Mouse (Mus musculus) mesoderm, embryonic 11.5 days (tissue): ENCODE results near the gene Dkkl1.

ENCODE experiments used
- DNase-seq: peaks from one replicate; pipeline ENCODE4 v3.0.0-alpha.2; 2012; ENCODE audit warnings: low read depth, low spot score

The Dkkl1 gene

GRCm38 (mm10) chr7:45169495-45169894, 42.5 kb downstream of the Dkkl1 start:
- no peak for DNase-seq

- no peak for DNase-seq
These were observed 43.3 kb downstream of the Dkkl1 start for GRCm38 (mm10) chr7:45168656-45169055.

- peak; percentile 41 for DNase-seq
These were observed 44.0 kb downstream of the Dkkl1 start for GRCm38 (mm10) chr7:45167761-45168445.

GRCm38 (mm10) chr7:45166950-45167401, 45.0 kb downstream of the Dkkl1 start:
- DNase-seq = no peak

GRCm38 (mm10) chr7:45165701-45166100, 46.2 kb downstream of the Dkkl1 start:
- DNase-seq = no peak

- DNase-seq = no peak
These were observed 47.1 kb downstream of the Dkkl1 start for GRCm38 (mm10) chr7:45164833-45165232.

- no peak for DNase-seq
These were observed 48.0 kb downstream of the Dkkl1 start, which contains the start of gene Slc17a7 for GRCm38 (mm10) chr7:45163735-45164490. Gene Slc17a7 (plus strand): TSS chr7:45163949.

GRCm38 (mm10) chr7:45162996-45163615, 48.8 kb downstream of the Dkkl1 start:
- no peak for DNase-seq

GRCm38 (mm10) chr7:45162551-45162950, 49.4 kb downstream of the Dkkl1 start:
- no peak for DNase-seq

GRCm38 (mm10) chr7:45161612-45162473, 50.1 kb downstream of the Dkkl1 start:
- DNase-seq = peak; percentile 88

GRCm38 (mm10) chr7:45160866-45161265, 51.1 kb downstream of the Dkkl1 start:
- DNase-seq = no peak

GRCm38 (mm10) chr7:45160316-45160800, 51.6 kb downstream of the Dkkl1 start:
- DNase-seq = no peak

GRCm38 (mm10) chr7:45158991-45159390, 53.0 kb downstream of the Dkkl1 start:
- no peak for DNase-seq
